Mouse (Mus musculus): ENCODE data around the gene Mroh2a. TPM values are rescaled to one million over a fixed set of nuclear protein-coding genes. Genes with fewer than 3 reads are reported as not detected.

The Mroh2a gene
- polyA plus RNA-seq, 1 experiment = 3.9 TPM

DNA sequence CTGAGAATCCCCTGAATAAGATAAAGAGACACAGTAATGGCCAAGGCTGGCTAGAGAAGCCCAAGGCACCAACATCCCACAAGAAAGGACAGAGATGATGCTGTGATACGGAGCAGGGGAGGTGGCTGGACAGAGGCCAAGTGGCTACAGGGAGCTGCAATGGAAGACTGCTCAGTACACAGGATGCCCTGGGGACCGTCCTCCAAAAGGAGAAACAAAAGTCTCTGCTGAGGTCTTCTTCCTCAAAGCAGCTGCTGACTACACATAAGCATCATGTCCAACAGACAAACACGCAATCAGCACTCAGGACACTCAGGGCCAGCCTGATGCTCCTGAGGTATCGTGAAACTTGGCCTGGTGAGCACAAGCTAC is 38.1 kb downstream of the Mroh2a start:
- 73% methylated on average over 4 of the region's 4 CpGs for WGBS

DNA sequence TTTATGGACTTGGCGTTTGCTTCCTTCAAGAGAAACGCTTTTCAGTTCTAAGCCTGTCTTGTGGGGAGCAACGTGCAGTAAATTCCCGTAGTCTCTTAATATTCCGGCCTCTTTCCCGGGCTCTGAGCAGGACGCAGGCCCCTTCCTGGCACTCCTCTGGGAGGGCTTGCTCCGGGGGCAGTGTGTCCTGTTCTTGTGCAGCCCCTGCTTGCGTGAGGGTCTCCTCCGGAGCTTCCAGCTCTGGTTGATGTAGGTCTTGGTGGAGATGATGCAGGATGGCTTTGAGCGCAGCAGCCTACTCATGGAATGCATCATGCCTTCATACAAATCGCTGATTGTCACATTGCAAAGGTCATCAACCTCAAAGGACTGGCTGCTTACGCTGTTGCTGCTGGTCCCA is 39.3 kb downstream of the Mroh2a start:
- H3K4me1 ChIP-seq (ENCODE audit: control insufficient read depth, insufficient read depth, low read length) = peaks cover 9% of the 10 kb centered on the region
- TF ChIP-seq POLR2A (IDR thresholded peaks at IDR 0.05; ENCODE audit: borderline replicate concordance, control insufficient read depth, low read depth, low read length) (no peak), CTCF (IDR thresholded peaks at IDR 0.05; ENCODE audit: control insufficient read depth, insufficient read depth, low read length) (no peak)
- WGBS = 87% methylated on average over 13 of the region's 13 CpGs

More for the DNA sequence above, 38.1 kb downstream of the Mroh2a start:
- TF ChIP-seq CTCF (IDR thresholded peaks at IDR 0.05; ENCODE audit: control insufficient read depth, insufficient read depth, low read length) (no peak), POLR2A (IDR thresholded peaks at IDR 0.05; ENCODE audit: borderline replicate concordance, control insufficient read depth, low read depth, low read length) (no peak)
- Histone ChIP-seq H3K4me1 (ENCODE audit: control insufficient read depth, insufficient read depth, low read length) (peaks cover 14% of the 10 kb centered on the region), H3K4me3 (replicated peaks; ENCODE audit: control insufficient read depth, low read depth, low read length) (no peak overlapping the region), H3K27ac (ENCODE audit: control insufficient read depth, insufficient read depth, low read depth, low read length, poor library complexity) (no peak overlapping the region)

DNA sequence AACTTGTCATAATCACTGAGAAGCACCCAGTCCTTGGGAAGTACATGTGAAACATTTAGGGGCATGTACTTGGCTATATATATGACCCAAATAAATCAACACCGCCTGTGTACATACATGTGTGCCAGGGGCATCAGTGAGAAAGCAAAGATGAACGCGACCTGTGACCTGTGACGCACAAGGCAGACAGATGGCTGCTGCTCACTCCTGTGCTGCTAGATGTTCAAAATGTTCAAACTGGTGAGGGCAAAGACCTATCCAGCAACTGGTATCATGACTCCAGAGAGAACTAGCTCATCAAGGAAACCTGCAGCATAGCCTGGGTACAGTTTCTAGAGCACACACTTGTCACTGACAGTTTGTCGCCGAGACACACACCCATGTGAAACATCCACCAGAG is 40.7 kb downstream of the Mroh2a start:
- no peak overlapping the region for H3K4me3 ChIP-seq (replicated peaks; ENCODE audit: control insufficient read depth, low read depth, low read length)
- 89% methylated on average over 6 of the region's 6 CpGs for WGBS
- H3K4me1 ChIP-seq (ENCODE audit: control insufficient read depth, insufficient read depth, low read length) = peaks cover 5% of the 10 kb centered on the region
- no peak for TF ChIP-seq CTCF (IDR thresholded peaks at IDR 0.05; ENCODE audit: control insufficient read depth, insufficient read depth, low read length)
- no peak for TF ChIP-seq POLR2A (IDR thresholded peaks at IDR 0.05; ENCODE audit: borderline replicate concordance, control insufficient read depth, low read depth, low read length)
- no peak overlapping the region for H3K27ac ChIP-seq (ENCODE audit: control insufficient read depth, insufficient read depth, low read depth, low read length, poor library complexity)

More for the DNA sequence above, 39.3 kb downstream of the Mroh2a start:
- Histone ChIP-seq H3K4me3 (replicated peaks; ENCODE audit: control insufficient read depth, low read depth, low read length) (no peak overlapping the region), H3K27ac (ENCODE audit: control insufficient read depth, insufficient read depth, low read depth, low read length, poor library complexity) (no peak overlapping the region)

DNA sequence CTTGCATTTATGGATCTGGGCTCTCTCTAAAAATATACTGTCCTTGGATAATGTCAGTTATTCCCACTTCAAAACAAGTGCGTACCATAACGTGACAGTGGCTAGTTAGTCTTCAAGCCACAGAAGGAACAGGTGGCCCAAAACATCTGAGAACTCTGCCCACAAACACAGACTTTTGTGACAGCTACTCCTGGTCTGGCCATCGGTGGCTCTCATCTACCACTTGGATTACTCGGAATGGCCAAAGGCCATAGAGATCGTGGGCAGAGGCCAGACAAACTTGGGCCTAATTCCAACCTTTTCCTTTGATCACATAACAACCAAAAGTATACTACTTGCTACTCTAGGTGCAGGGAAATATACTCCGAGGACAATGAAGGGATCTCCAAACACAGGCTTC is 41.3 kb downstream of the Mroh2a start:
- Histone ChIP-seq H3K4me1 (ENCODE audit: control insufficient read depth, insufficient read depth, low read length) (peaks cover 5% of the 10 kb centered on the region), H3K4me3 (replicated peaks; ENCODE audit: control insufficient read depth, low read depth, low read length) (no peak overlapping the region), H3K27ac (ENCODE audit: control insufficient read depth, insufficient read depth, low read depth, low read length, poor library complexity) (no peak overlapping the region)
- TF ChIP-seq CTCF (IDR thresholded peaks at IDR 0.05; ENCODE audit: control insufficient read depth, insufficient read depth, low read length) = no peak
- TF ChIP-seq POLR2A (IDR thresholded peaks at IDR 0.05; ENCODE audit: borderline replicate concordance, control insufficient read depth, low read depth, low read length) = no peak
- 81% methylated on average over 6 of the region's 6 CpGs for WGBS

DNA sequence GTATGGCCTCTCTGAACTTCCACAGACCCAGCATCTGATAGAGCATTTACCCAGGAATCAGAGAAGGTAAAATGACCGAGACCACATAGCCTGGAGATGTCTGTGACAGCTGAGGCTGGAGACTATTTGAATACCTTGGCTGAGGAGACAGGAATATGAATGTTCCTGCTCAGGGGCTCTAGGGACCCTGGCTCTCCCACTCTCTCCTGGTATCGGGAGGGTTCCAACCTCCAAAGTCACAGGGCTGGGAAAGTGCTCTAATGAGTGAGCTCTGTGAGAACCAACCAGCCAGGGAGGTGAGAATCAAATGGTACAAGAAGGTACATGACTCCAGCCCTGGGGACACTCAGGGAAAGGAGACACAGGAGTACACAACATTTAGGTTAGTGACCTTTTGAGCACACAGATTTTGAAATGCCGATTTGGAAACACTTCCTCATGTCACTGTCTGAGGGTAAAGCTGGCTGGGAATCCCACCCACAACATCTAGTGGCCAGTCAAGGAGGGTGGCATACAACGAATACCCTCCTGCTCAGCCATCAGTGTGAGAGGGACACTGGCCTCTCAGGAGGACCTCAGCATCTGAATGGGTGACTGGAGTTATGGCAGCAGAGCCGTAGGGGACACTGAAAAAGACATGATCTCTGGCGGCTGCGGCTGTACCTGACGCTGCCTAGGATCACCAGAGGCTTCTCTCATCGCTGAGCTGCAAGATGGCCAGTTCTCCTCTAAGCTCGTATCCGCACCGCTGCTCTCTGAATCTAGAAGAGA is 42.9 kb downstream of the Mroh2a start:
- H3K4me1 ChIP-seq (ENCODE audit: control insufficient read depth, insufficient read depth, low read length) = peaks cover 5% of the 10 kb centered on the region
- H3K27ac ChIP-seq (ENCODE audit: control insufficient read depth, insufficient read depth, low read depth, low read length, poor library complexity) = no peak overlapping the region
- no peak overlapping the region for H3K4me3 ChIP-seq (replicated peaks; ENCODE audit: control insufficient read depth, low read depth, low read length)

DNA sequence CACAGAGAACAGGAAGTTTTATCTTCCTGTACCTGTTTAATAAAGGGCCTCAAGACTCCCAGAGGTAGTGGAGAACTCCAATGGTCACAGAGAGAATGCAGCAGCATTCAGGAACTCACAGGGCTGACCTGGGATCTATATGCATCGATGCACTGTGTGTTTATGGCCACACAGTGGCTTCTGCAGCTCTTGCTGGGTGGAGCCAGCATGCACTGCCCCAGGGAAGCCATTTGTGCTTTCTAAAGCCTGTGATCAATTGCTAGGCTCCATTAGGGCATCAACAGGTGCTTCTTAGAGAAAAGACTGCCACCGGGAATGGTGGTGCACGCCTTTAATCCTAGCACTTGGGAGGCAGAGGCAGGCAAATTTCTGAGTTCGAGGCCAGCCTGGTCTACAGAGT is 46.1 kb downstream of the Mroh2a start:
- H3K27ac ChIP-seq (ENCODE audit: control insufficient read depth, insufficient read depth, low read depth, low read length, poor library complexity) = no peak overlapping the region
- TF ChIP-seq CTCF (IDR thresholded peaks at IDR 0.05; ENCODE audit: control insufficient read depth, insufficient read depth, low read length) (no peak), POLR2A (IDR thresholded peaks at IDR 0.05; ENCODE audit: borderline replicate concordance, control insufficient read depth, low read depth, low read length) (no peak)
- no peak overlapping the region for H3K4me3 ChIP-seq (replicated peaks; ENCODE audit: control insufficient read depth, low read depth, low read length)
- WGBS = 57% methylated on average over 4 of the region's 4 CpGs
- peaks cover 11% of the 10 kb centered on the region for H3K4me1 ChIP-seq (ENCODE audit: control insufficient read depth, insufficient read depth, low read length)

More for the DNA sequence above, 42.9 kb downstream of the Mroh2a start:
- TF ChIP-seq POLR2A (IDR thresholded peaks at IDR 0.05; ENCODE audit: borderline replicate concordance, control insufficient read depth, low read depth, low read length) (no peak), CTCF (IDR thresholded peaks at IDR 0.05; ENCODE audit: control insufficient read depth, insufficient read depth, low read length) (no peak)
- 81% methylated on average over 12 of the region's 12 CpGs for WGBS

DNA sequence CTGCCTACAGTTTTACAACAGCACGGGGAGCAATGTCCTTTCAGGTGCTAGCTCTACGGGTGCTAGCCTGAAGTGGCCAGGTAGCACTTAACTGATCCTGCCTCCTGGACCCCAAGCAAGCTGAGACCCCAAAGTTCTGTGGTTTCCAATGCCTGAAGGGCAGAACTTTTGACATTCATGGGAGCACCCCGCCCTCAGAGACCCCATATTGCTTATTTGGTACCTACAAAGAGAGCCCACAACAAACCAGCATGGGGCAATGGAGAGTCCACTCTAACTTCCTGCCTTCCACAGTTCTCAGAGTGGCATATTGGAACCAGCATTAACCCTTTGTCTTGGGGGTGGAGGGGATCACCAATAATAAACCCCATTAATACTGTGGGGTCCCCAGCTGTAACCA is 46.5 kb downstream of the Mroh2a start:
- WGBS = 93% methylated on average over 3 of the region's 3 CpGs
- Histone ChIP-seq H3K4me1 (ENCODE audit: control insufficient read depth, insufficient read depth, low read length) (peaks cover 11% of the 10 kb centered on the region), H3K4me3 (replicated peaks; ENCODE audit: control insufficient read depth, low read depth, low read length) (no peak overlapping the region), H3K27ac (ENCODE audit: control insufficient read depth, insufficient read depth, low read depth, low read length, poor library complexity) (no peak overlapping the region)
- TF ChIP-seq CTCF (IDR thresholded peaks at IDR 0.05; ENCODE audit: control insufficient read depth, insufficient read depth, low read length) (no peak), POLR2A (IDR thresholded peaks at IDR 0.05; ENCODE audit: borderline replicate concordance, control insufficient read depth, low read depth, low read length) (no peak)

DNA sequence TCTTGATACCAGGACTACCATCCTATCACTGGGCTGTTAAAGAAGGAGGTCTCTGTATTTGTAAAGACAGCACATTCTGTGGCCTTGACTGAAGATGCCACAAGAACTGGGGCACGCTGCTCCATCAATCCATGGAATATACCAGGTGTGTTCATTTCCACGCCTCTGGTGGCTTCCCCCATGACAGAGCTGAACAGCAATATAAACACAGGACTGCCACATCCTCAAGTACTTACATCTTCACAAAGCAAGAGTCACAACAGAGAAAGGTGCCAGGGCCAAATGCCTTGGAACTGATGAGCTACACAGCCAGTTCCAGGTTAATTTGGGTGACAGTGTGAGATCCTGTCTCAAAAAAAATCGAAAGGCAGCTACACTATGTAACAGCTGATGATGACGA is 47.0 kb downstream of the Mroh2a start:
- Histone ChIP-seq H3K27ac (ENCODE audit: control insufficient read depth, insufficient read depth, low read depth, low read length, poor library complexity) (no peak overlapping the region), H3K4me1 (ENCODE audit: control insufficient read depth, insufficient read depth, low read length) (peaks cover 11% of the 10 kb centered on the region), H3K4me3 (replicated peaks; ENCODE audit: control insufficient read depth, low read depth, low read length) (no peak overlapping the region)
- whole genome bisulfite sequencing = 79% methylated on average over 4 of the region's 4 CpGs
- no peak for TF ChIP-seq CTCF (IDR thresholded peaks at IDR 0.05; ENCODE audit: control insufficient read depth, insufficient read depth, low read length)
- TF ChIP-seq POLR2A (IDR thresholded peaks at IDR 0.05; ENCODE audit: borderline replicate concordance, control insufficient read depth, low read depth, low read length) = no peak
